Mouse (Mus musculus) embryo, embryonic 11.5 days (tissue): Measurements from ENCODE around the gene Ankrd44.

Source experiments
- DNase-seq: peaks from one replicate; pipeline ENCODE4 v3.0.0-alpha.2; 2012; ENCODE audit warnings: low read depth, low spot score

Gene Ankrd44

DNA sequence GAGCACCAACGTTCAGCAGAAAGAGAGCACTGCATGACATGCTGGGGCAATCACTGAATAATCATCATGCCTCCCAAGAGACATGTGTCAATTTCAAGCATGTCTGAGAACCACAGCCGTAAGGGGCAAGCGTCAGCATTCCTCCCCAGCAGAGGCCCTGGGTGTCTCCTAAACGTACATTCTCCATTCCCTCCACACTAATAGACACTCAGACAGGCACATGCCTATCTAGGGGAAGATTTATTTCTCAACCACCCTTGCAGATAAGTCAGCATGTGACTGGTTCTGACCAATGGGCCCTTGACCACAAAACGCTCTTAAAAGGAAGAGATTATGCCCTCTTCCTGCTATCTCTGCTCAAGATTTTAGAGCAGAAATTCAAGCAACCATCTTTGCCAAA, 37.7 kb downstream of the Ankrd44 start:
- DNase-seq = no peak

DNA sequence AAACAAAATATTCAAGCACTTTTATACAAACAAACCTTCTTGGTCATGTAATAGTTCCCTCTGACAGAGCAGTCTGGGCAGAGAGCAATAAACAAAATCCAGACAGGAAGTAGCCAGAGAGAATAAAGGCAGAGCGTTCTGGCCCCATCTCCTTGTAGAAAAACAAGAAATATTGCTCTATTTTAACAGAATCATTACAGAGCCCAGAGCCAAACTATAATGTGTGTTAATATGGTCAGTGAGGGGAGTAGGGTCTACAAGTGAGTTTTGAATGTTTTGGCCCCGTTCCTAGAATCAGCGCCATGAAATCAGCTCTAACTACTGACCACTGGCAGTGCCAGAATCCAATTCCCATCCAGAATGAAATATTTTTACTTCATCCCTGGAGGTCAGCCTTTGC, 38.3 kb downstream of the Ankrd44 start:
- no peak for DNase-seq

DNA sequence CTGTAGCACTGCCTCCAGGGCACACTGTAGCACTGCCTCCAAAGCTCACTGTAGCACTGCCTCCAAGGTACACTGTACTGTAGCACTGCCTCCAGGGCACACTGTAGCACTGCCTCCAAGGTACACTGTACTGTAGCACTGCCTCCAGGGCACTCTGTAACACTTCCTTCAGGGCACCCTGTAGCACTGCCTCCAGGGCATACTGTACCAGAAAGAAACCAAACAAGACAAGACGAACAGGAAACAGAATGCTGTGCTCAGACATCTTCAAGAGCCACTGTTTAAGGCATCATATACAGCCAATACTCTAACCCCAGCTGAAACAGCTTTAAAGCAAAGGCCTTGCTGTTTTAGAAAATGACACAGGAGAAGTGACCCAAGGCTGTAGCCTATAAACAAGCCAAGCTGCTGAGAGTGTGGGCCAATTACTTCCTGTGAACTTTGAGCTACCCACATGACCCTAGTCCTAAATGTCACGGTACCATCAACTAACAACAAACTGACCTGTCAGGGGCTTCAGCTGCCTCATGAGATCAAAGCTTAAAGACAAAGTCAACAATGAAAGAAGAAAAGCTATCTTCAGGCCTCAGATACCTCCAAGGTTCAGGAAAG, 43.2 kb downstream of the Ankrd44 start:
- DNase-seq = no peak

DNA sequence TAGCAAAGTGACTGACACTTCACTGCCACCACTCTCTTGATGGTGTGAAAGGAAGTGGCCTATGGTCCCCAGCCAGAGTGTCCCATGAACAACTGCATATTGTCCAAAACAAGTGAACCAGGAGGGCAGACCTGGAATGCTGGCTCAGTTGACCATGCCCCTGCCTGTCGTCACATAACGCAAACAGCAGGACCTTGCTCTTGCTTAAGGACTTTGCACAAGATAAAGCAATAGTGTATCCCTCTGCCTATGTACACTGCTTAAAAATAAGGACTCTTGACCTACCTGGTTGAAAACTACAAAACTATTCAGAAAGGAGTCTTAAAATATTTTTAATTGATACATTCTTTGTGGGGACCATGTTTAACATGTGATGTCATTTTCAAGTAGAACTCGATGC, 44.7 kb downstream of the Ankrd44 start:
- no peak for DNase-seq

DNA sequence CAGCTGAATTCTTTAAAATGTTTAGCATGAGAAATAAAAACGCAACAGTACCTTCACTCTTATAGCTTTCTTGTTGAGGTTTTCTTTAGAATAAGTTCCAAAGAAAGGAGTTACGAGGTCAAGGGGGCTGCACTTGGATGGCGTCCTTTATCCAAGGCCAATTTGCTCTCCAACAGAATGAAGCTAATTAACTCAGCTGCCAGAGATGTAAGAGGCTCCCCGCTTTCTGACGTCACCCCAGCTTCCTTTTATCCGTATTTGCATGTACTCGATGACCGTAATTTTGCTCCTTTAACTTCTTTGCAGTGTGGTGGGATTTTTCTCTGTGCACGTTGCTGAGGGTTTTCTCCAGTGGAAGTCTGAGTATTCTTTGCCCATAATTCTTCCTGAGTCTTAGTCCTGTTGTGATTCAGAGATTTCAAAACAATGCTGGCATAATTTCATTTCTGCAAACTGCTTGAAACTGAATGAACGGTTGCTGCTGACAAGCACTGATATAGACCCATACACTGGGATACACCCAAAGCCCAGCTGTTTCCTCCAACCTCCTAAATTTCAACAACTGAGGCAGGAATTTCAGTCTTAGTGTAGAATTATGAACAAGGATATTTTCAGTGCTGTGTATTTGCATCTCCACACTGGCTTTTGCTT, 48.6 kb downstream of the Ankrd44 start:
- no peak for DNase-seq

DNA sequence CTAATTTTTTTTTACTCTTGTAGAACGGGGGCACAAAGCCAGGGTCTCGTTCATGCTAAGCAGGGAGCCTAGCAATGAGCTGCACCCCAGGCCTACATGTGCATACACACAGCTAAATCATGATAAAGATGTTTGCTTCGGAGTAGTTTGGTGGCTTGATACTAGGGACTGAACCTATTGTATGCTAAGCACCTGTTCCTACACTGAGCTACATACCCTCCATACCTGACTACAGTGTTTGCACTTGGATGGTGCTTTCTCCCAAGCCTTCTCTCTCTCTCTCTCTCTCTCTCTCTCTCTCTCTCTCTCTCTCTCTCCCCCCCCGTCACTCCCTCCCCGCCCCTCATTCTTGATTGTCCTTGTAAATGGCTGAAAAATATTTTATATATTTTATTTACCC, 49.2 kb downstream of the Ankrd44 start:
- DNase-seq = no peak

DNA sequence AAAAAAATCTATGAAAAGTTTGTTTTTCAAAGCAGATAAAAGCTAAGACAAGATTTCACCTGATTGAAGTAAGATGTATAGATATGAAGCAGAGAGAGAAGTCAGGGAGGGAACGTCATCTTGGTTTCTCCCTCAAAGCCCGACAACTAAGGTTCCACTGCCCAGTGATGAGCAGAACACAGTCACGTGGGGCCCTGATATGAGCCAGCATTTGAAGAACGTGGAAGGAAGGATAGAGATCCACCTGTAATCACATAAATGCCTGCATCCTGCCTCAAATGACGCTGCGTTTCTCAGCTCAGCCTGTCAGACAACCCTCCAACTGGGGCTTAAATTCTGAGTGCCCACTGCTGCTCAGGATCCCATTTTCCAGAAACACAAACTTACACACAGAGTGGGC, 52.1 kb downstream of the Ankrd44 start:
- no peak for DNase-seq

DNA sequence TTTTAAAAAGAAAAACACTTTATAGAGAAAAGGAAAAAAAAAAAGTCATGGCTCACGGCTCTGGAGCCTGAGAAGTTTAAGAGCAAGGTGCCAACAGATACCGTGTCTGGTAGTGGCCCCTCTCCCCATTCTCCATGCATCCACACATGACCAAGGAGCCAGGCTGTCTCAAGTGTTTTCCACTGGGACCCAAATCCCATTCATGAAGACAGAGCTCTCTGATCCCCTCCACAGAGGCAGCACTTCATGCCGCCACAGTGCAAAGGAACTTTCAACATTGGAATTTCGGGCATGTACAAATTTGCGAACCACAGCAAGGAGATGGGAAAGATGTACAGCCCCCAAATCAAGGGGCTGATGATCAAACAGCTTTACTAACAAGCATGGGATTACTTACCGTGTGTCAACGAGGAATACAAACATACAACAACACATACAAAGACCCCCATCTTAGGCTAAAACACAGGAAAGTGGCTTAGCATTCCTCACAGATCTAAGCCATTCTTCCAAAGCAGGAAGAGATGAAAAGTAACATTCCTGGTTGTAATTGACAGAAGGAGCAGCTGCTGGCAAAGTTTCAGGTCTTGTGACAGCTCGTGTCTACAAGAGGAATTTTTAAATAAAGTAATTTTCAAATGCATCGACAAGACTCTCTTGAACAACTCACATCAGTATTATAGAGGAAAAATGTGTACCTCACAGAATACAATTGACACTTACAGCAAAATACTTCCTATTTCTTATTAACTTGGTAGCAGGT, 53.1 kb downstream of the Ankrd44 start:
- DNase-seq = no peak

DNA sequence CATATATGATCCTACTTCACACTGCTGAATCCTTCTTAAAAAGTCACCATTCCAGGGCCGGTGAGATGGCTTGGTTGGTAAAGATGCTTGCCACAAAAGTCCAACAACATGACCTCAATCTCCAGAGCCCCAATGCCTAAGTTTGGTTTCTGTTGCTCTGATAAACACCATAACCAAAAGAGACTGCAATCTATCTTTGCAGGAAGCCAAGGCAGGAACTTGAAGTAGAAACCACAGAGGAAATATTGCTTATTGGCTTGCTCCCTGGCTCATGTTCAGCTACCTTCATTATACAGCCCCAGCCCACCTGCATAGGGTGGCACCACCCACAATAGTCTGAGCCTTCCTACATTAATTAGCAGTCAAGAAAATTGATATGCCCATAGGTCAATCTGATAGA, 54.9 kb downstream of the Ankrd44 start:
- no peak for DNase-seq

DNA sequence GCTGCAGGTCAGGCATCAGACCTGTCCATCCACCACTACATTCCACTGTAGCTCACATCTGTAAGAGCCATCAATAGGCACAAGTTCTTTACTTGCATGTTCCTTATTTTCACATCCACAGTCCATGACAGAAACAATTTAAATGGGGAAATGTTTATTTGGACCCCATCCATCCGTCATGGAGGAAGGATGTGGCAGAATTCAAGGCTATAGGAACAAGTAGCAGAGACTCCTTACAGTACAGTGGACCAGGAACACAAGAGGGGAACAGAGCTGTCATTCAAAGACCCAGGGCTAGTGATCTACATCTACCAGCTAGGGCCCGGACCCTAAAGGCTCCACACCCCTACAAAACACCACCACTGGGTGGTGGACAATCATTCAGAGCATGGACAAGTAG, 55.6 kb downstream of the Ankrd44 start:
- no peak for DNase-seq

DNA sequence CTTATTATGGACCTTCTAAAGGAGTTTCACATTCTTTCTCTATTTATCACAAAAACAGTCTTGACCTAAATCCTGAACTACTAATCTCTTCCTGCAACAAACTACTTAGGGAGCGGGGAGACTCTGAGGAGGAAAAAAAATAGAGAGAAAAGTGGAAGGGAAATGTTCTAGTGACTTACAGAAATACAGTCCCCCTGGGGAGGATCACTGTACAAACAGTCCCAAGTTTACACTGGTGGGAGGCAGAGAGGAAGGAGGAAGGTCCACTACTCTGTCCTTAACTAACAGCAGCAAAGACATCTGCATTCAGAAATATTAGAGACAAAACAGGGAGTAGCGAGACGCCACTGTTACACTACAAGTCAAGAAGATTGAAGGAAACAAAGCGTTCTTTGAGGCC, 59.0 kb downstream of the Ankrd44 start:
- DNase-seq = no peak

DNA sequence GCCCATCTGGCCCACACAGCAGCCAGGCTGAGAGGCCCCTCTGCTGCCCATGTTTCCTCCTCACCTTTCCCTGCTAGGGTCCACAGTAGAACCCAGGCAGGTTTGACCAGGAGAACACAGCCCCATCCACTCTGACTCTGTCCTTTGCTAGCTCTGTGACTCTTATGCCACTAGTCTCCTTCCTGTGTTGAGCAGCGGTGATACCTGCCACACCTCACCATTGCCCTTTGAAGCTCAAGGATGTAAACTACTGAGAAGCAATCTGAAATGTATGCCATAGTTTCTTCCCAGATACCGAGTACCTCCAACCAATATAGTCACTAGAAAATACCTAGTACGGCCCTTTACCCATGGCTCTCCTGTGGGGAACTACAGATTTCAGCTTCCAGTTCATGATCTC, 60.1 kb downstream of the Ankrd44 start:
- DNase-seq = no peak

DNA sequence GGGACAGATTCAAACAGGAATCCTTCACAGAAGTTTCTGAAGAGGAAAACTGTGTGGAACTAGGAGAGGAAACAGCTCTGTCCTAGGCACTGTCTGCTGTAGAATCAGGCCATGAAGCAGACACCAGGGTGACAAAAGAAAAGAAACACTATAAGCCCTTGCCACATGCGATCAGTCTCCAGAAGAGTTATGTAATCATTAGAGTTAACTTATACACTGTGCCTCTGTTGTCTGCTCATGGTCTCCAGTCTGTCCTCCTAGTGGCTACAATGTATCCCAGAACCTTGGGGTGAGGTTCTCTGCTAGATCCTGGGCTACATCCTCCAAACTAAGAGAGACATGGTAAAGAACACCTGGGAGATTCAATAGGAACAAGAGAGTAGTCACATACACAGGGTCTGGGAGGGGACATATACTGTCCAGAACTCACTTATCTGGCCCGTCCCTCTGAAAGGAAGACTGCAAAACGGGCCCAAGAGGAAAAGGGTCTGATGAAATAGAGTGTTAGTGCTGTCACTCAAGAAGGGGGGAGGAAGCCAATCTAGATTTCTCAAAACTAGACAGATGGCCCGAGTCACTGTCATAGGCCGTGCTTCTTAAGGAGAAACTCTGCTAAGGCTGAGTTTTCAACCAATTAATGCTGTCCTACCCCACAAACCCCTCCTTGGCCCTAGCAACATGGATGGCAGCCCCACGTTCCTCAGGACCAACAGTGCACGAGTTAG, 61.1 kb downstream of the Ankrd44 start:
- DNase-seq = no peak

DNA sequence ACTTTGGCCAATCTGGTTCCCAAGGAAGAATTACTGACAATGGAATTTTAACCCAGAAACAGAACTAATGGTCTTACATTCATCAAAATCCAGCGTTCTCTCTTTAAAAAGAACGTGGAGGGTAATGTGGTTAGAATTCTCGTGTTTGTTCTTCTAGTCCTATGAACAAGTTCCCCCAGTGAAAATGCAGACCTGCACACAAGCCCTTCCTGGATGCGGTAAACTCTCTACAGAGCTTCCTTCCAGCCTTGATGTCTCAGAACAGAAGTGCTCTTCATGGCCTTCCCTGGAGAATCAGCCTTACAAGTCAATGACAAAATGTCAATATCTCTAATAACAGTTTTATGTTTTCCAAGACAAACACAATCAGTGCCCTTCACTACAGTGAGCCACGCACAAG, 65.8 kb downstream of the Ankrd44 start:
- no peak for DNase-seq

DNA sequence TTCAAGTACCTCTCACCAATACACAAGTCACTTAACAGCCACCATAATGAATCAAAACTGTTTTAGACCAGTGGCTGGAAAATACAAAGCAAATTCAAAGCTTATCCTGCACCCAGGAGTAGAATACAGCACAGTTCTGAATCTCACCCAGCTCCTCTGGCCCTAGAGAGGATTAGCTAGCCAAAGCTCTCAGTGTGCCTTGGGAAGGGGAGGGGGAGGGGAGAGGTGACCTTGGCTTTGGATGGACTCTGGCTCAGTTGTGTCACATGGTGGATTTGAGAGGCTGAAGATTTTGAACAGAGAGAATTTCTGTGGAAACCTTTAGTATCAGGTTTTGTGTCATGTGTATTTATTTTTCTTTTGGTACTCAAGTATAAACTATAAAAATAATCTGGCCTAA, 66.3 kb downstream of the Ankrd44 start:
- DNase-seq = no peak

DNA sequence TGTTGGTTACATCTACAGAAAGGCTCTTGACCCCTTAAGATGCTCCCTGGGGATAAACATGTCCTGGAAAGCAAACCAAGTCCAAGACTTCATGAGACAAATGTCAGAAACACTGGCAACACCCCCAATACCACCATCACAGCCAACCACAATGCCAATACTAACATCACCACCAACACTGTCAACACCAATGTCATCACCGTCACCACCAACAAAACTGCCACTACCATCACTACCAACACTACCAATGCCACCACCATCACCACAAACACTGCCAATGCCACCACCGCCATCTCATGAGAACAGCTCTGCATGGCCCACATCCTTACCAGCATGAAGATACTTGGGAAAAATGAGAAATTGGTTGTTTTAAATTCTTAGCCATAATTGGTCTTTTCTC, 67.3 kb downstream of the Ankrd44 start:
- DNase-seq = no peak

DNA sequence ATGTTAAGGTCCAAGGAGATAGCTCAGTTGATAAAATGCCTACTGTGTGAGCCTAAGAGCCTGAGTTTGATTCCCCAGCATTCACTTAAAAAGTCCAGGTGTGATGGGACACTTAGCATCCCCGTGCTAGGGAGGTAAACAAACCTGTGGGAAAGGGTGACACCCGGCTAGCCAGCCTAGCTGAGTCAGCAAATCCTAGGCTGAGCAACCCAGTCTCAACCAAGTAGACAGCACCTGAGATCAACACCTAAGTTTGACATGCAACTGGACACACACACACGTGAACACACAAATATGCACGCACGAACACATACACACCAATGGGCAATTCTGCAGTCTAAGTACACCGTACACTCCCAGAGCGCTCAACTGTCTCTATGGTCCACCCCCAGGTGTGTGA, 69.7 kb downstream of the Ankrd44 start:
- DNase-seq = no peak

DNA sequence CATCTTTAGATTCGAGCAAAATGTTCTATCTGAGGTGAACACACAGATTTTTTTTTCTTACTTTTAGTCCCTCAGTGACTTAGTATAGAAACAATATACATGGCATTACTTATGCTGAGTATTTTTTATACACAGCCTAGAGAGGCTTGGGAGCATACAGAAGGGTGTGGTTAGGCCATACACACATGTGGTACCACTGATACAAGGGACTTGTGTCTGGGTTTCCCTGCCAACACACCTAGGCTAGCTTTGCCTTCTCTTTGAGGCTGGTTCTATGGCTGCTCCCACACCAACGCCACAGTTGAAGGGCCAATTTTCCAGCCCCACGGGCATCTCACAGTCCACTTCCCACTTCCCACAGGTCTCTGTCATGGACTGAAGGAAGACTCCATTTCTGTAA, 70.2 kb downstream of the Ankrd44 start:
- no peak for DNase-seq

DNA sequence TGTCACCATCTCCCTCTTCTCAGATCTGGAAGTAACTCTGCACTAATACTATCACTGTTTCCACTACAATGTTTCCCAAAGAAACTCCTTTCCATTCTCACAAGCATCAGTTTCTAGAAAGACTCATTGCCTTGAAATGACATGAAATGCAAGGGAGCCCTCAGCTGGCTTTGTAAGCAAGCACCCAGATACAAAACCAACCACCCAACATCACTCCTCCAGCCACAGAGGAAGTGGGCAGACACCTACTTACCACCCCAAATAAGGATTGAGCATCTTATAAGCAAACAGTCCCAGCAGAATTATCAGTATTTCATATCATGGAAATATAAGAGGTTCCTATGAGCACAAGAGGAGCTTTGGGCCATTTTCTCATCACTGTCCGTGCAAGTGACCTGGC, 71.8 kb downstream of the Ankrd44 start:
- no peak for DNase-seq

DNA sequence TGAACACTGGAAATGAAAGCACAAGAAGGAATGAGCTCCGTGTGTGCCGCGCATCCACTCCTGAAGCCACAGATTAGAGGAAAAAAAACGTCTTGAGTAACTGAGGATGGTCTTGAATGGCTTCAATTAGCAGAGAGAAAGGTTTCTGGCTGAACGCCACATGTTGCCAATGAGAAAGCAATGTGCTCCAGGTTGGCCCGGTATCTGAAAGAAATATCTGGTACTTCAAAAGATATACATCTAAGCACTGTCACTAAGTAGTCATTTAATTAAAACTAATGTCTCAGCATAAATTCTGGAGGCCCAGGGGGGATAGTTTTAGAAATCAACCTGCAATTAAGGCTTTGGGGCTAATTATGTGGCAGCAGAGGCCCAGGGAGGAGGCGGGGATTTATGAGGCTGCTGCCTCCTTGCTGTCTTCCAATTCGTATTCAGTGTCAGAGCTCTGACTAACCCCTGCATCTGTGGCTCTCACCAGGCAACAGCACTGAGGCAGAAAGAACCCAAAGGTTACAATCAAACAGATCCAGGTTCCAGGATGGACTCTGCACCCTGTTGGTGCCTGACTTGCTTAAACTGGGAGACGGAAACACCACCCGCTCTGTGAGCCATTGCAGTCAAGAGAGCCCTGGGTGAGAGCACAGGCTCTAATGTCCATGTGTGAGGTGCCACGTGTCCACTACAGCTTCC, 72.7 kb downstream of the Ankrd44 start:
- DNase-seq = no peak

DNA sequence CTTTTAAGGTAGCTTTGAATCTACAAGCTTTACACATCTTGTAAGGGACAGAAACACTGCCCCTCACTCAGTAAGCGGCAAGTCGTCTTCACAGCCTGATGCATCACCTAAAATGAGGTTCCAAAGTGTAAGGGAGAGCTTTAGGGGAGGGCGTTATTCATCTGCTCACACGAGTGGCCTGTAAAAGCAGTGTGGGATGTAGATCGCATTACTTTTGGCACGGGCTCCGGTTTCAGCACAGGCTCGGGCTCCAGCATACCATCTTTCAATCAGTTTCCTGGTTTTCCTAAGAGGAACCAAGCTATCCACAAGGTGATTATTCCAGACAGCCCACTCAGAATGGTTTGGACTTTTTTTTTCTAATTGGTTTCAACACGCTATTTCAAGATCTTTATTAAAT, 74.6 kb downstream of the Ankrd44 start:
- no peak for DNase-seq

DNA sequence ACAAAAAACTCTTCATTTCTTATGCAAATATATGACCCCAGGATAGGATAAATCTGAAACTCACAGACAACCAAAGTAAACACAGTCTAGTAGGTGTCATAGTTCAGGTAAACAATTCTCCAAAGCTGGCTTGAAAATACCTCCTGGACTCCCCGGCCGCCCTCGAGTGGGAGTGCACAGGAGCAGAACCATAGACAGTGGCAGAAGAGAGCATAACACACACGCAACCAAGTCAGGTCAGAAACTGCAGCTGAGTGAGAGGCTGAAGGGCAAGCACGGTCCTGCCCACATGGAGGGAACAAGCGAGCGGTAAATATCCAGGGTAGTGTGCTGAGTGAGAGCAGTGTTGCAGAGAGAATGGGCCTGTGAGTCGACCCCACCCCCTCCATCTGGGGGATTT, 76.1 kb downstream of the Ankrd44 start:
- no peak for DNase-seq
